Mouse (Mus musculus) heart, postnatal 0 days (tissue): ENCODE results near the gene Tiam1. TPM values are rescaled to one million over a fixed set of nuclear protein-coding genes. Genes with fewer than 3 reads are reported as not detected.
A peak's percentile ranks its signal among the peaks of the same experiment; 100 is the strongest.

Source experiments
- ATAC-seq: fragments of 200-750 bp; cut with Nextera tagmentation; 2 replicates; pipeline ENCODE4 v1.8.0; 2017; ENCODE audit warnings: low read depth, moderate number of reproducible peaks, moderate library complexity; ENCODE audit not compliant: insufficient read depth
- DNase-seq: peaks from one replicate; pipeline ENCODE4 v3.0.0-alpha.2; 2016; ENCODE audit warnings: low spot score
- H3K27ac ChIP-seq: fragments of 300-500 bp; sonication (generic); 2 replicates; pipeline ENCODE4 v1.5.1; 2014; ENCODE audit warnings: low read depth, mild to moderate bottlenecking
- H3K27me3 ChIP-seq: fragments of 300-500 bp; sonication (generic); 2 replicates; pipeline ENCODE4 v1.6.1; 2014; ENCODE audit warnings: low read length, mixed read lengths; ENCODE audit not compliant: control insufficient read depth, insufficient read depth
- H3K36me3 ChIP-seq: fragments of 300-500 bp; sonication (generic); replicated peaks from 2 replicates; pipeline ENCODE4 v1.6.1; 2014; ENCODE audit warnings: low read length, mixed read lengths; ENCODE audit not compliant: control insufficient read depth, insufficient read depth
- H3K4me1 ChIP-seq: fragments of 300-500 bp; sonication (generic); 2 replicates; pipeline ENCODE4 v1.6.1; 2014; ENCODE audit warnings: antibody characterized with exemption; ENCODE audit not compliant: control insufficient read depth, insufficient read depth
- H3K4me2 ChIP-seq: fragments of 300-500 bp; sonication (generic); 2 replicates; pipeline ENCODE4 v1.6.1; 2014; ENCODE audit warnings: low read depth, mild to moderate bottlenecking, low read length, moderate library complexity
- H3K4me3 ChIP-seq: fragments of 300-500 bp; sonication (generic); 2 replicates; pipeline ENCODE4 v1.5.1; 2014; ENCODE audit warnings: low read depth, low read length
- H3K9ac ChIP-seq: fragments of 300-500 bp; sonication (generic); replicated peaks from 2 replicates; pipeline ENCODE4 v1.6.1; 2014; ENCODE audit warnings: low read depth, low read length, mixed read lengths
- H3K9me3 ChIP-seq: fragments of 300-500 bp; sonication (generic); replicated peaks from 2 replicates; pipeline ENCODE4 v1.6.1; 2016; ENCODE audit warnings: low read length; ENCODE audit not compliant: control insufficient read depth
- CTCF ChIP-seq: IDR thresholded peaks from 2 replicates; pipeline ENCODE4 v1.5.1; 2016; ENCODE audit warnings: antibody characterized with exemption, control low read depth, low read depth
- EP300 ChIP-seq: IDR thresholded peaks from 2 replicates; pipeline ENCODE4 v1.6.1; 2016; ENCODE audit warnings: antibody characterized with exemption, low read depth
- WGBS: fragments of 180-500 bp; shearing (Covaris S2); extraction: QIAGEN DNeasy Blood & Tissue Kit; methylation state at CpG from one replicate; pipeline ENCODE4 v1.1.7; 2014; 5-methylcytosine and 5-hydroxymethylcytosine counted together
- polyA plus RNA-seq: library from polyadenylated mRNA; unstranded; fragments of >200 nt; fragmentation: Nextera tagmentation; extraction: Ambion mirVana; gene quantifications from 2 replicates; pipeline ENCODE4 v1.2.1, GENCODE M21; 2015
- total RNA-seq: library from RNA; depleted of rRNA; stranded (reverse); fragments of >200 nt; gene quantifications from 2 replicates; pipeline ENCODE4 v1.2.3, GENCODE M21; 2014; ENCODE audit warnings: low replicate concordance

Tiam1 gene
- total and polyA plus RNA-seq, 2 experiments from 2014 or later = 2.6 to 3.6 TPM

DNA sequence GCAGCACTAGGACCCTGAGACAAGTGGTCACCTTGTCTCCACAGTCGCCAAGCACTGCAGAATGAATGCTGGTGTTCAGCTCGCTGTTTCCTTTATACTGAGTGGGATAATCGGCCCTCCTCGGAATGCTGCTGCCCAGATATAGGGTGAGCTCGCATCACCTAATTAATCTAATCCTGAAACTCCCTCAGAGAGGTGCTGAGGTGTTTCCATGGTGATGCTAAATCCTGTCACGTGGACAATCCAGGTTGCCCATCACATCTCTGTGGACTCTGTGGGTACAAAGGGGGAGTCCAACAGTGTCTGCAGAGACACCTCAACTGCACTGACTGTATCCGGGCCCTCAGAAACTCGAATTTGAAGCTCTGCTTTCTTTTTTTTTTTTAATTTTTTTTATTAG lies 27.8 kb upstream of the Tiam1 start:
- H3K4me2 ChIP-seq = no peak overlapping the region
- no peak for DNase-seq
- H3K4me3 ChIP-seq = no peak overlapping the region
- H3K27me3 ChIP-seq = peaks cover 7% of the 10 kb centered on the region; the same call in 1 of the 2 replicates
- TF ChIP-seq CTCF = no peak
- no peak for TF ChIP-seq EP300
- no peaks in the 10 kb centered on the region for H3K36me3 ChIP-seq
- no peaks in the 10 kb centered on the region for H3K9me3 ChIP-seq
- ATAC-seq = no peak
- no peak overlapping the region for H3K9ac ChIP-seq
- H3K27ac ChIP-seq = no peak overlapping the region
- H3K4me1 ChIP-seq = no peaks in the 10 kb centered on the region
- WGBS = 72% methylated on average over 8 of the region's 8 CpGs

DNA sequence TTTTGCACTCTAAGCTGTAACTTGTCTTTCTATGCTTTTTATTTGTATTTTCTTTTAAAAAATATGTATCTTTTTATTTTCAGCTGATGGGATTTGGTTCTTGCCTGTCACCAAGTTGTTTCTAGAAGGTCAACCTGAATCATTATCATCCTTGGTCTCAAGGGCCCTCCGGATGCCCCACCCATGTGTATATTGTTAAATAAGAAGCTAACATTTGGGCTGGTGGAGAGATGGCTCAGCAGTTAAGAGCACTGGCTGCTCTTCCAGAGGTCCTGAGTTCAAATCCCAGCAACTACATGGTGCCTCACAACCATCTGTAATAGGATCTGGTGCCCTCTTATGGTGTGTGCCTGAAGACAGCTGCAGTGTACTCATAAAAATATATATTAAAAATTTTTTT lies 27.1 kb upstream of the Tiam1 start:
- no peak overlapping the region for H3K27ac ChIP-seq
- H3K27me3 ChIP-seq = peaks cover 7% of the 10 kb centered on the region; the same call in 1 of the 2 replicates
- H3K4me2 ChIP-seq = no peak overlapping the region
- 89% methylated on average over 1 of the region's 1 CpGs for WGBS
- H3K36me3 ChIP-seq = no peaks in the 10 kb centered on the region
- H3K9me3 ChIP-seq = no peaks in the 10 kb centered on the region
- no peaks in the 10 kb centered on the region for H3K4me1 ChIP-seq
- ATAC-seq (no peak), DNase-seq (no peak)
- TF ChIP-seq CTCF (no peak), EP300 (no peak)
- H3K9ac ChIP-seq = no peak overlapping the region
- H3K4me3 ChIP-seq = no peak overlapping the region

DNA sequence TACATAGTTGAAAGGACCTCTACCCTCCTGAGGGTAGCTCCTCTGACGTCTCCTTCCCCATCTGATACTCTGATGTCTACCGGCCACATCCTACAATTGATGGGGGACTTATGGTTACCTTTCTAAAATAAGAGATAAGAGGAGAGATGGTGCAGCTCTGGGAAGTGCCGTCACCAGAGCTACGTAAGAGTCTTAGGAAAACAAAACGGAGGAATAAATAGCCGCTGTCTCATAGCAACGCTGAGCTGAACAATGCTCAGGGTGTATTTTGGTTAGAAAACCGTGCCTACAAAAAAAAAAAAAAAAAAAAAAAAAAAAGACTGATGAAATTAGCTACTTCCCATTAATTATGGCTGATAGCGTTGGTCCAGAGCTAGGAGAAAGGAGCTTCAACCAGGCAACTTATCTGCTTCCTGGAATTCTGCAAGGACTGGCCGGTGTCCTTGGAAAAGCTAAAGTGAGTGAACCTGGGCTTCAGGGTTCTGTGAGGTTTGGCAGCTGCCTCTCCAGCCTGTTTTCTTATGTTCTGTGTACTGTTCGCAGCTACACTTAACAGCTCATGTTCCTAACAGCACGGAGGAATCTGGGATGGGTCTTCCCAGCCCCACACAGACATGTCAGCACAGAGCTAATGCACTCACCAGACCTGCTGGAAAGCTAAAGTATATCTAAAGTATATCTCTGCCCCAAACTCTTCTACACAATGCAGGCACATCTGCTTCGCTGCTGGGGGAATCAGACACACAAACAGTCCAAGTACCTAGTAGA lies 26.5 kb upstream of the Tiam1 start:
- peaks cover 7% of the 10 kb centered on the region; the same call in 1 of the 2 replicates for H3K27me3 ChIP-seq
- H3K4me1 ChIP-seq = no peaks in the 10 kb centered on the region
- H3K4me2 ChIP-seq = no peak overlapping the region
- ATAC-seq (no peak), DNase-seq (no peak)
- H3K36me3 ChIP-seq = no peaks in the 10 kb centered on the region
- no peak overlapping the region for H3K27ac ChIP-seq
- no peak overlapping the region for H3K9ac ChIP-seq
- TF ChIP-seq CTCF (no peak), EP300 (no peak)
- WGBS = 28% methylated on average over 13 of the region's 13 CpGs
- H3K4me3 ChIP-seq = no peak overlapping the region
- H3K9me3 ChIP-seq = no peaks in the 10 kb centered on the region

DNA sequence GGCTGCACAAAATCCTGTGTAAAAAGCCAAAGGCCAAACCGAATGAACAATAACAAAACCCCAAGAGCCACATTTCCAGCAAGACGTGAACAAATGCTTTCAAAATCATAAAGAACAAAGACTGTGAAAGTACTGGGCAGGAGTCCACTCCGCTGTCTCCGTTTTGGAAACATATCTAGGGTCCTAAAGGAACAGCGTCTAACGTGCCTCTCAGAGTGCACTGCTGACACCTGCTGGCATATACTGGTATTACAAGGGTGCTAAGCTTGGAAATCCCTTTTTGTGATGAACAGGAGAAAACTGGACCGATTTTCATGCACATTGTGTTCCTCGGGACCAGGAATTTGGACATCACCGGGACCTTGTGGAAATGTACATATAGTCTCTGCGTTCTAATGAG lies 24.1 kb upstream of the Tiam1 start:
- Histone ChIP-seq H3K4me1 (no peaks in the 10 kb centered on the region), H3K27me3 (peaks cover 7% of the 10 kb centered on the region; the same call in 1 of the 2 replicates), H3K9ac (no peak overlapping the region), H3K4me2 (no peak overlapping the region), H3K36me3 (no peaks in the 10 kb centered on the region), H3K27ac (no peak overlapping the region), H3K9me3 (no peaks in the 10 kb centered on the region), H3K4me3 (no peak overlapping the region)
- TF ChIP-seq EP300 = no peak
- TF ChIP-seq CTCF = peak; percentile 99
- ATAC-seq (no peak), DNase-seq (peak; percentile 47)
- WGBS = 28% methylated on average over 10 of the region's 10 CpGs

DNA sequence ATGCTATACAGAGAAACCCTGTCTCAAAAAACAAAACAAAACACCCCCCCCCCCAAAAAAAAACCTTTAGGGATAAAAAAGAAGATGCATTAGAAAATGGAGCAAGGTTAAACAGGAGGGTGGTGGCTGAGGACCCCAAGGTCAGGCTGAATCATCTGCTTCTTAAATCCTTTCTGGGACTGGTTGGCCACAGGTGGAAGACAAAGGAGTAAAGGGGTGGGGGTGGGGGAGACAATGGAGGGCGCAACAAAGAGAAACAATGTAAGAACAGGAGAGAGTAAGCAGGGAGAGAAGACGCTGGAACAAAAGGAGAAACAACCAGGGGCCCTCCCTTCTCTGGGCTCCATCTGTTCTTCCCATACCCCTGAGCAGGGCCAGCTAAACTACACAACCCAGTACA lies 21.9 kb upstream of the Tiam1 start:
- Histone ChIP-seq H3K4me1 (no peaks in the 10 kb centered on the region), H3K9me3 (no peaks in the 10 kb centered on the region), H3K9ac (no peak overlapping the region), H3K27me3 (peaks cover 7% of the 10 kb centered on the region; the same call in 1 of the 2 replicates), H3K27ac (no peak overlapping the region), H3K36me3 (no peaks in the 10 kb centered on the region), H3K4me2 (no peak overlapping the region), H3K4me3 (no peak overlapping the region)
- TF ChIP-seq CTCF (no peak), EP300 (no peak)
- WGBS = 87% methylated on average over 2 of the region's 2 CpGs
- no peak for DNase-seq
- ATAC-seq = no peak

DNA sequence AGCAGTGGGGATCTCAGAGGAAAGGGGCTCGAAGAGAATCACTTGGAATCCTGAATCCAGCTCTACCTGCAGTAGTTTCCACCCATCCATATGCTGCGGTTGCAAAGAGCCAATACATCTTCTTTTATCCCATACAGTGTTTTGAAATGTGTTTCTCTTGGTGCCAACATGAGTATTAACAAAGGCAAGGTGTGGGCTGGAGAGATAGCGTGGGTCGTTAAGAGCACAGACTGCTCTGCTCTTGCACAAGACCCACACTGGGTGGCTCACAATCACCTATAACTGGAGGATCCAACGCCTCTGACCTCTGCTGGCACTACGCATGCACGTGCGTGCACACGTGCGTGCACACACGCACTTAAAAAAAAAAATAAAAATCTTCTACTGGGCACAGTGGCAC lies 21.4 kb upstream of the Tiam1 start:
- TF ChIP-seq CTCF (no peak), EP300 (no peak)
- ATAC-seq (no peak), DNase-seq (no peak)
- Histone ChIP-seq H3K4me3 (no peak overlapping the region), H3K36me3 (no peaks in the 10 kb centered on the region), H3K9me3 (no peaks in the 10 kb centered on the region), H3K27me3 (peaks cover 7% of the 10 kb centered on the region; the same call in 1 of the 2 replicates), H3K4me2 (no peak overlapping the region), H3K27ac (no peak overlapping the region), H3K4me1 (no peaks in the 10 kb centered on the region), H3K9ac (no peak overlapping the region)
- WGBS = 89% methylated on average over 11 of the region's 11 CpGs
